Mouse (Mus musculus): ENCODE data around the gene Mms19.

Gene Mms19

DNA sequence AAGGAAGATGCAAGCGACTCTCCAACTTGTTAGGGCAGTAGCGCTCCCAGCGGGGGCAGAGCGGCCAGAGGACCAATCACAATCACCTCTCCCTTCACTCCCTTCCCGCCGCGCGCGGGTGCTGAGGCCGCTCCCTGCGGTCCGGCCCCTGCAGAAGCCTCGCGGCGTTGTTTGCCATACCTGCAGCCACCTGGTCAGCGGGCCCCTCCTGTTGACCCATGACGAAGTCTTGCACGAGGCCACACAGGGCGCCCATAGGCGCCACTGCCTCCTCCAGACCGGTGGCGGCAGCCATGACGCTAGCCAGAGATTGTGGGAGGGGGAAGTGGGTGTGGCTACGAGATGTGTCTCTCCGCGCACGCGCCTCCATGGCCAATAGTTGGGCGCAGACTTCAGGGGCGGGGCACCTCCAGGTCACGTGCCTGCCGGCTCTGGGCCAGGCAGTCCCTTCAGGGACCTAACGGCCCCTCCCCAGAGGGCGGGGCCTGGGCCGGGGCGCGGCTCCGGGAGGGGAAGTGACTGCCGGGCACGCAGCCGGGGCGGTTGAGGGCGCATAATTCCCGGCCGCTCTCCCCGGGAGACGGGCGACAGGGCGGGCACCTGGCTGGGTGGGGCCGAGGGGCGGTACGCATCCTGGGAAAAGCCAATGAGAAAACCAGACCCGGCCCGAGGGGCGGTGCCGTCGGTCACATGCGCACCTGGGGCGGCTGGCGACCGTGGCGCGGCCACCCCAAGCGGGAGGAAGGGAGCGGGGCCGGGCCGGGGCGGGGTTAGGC, at the start of gene Mms19:
Mms19 (minus strand) TSS at position 339 of the 776 bp plus-strand sequence.
- peak; percentile 99 for DNase-seq

DNA sequence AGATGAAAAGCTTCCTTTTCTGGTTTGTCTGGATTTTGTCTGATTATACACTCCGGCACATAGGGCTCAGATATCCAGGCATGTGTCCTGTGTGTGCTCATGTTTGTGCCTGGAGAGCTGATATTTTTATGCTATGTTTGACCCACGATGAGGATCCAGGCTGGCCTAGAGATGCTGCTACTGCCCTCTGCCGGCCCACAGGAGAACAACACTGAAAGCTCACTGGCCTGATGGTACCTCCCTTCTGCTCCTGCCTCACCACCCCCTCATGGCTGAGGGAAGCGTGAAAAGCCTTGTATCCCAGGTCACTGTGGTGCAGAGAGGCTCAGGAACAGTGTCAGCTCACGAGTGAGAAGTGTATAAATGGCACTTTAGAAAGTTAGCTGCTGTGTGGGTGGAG, 45.2 kb upstream of the Mms19 start:
- peak; percentile 93 for DNase-seq

DNA sequence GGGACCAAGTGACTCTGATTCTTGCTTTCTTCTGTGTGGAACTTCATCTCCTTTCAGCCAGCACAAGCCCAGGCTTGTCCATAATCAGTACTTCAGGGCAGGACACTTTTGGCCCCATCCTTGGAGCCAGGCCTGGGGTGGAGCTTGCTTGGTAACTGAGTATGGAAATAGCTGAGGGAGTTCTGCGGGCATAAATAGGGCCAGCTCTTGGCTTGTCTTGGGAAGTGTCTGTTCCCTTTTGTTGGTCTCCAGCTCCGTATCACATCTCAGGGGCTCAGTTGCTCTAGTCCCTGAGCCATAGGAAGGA, 41.5 kb upstream of the Mms19 start:
- no peak for DNase-seq

DNA sequence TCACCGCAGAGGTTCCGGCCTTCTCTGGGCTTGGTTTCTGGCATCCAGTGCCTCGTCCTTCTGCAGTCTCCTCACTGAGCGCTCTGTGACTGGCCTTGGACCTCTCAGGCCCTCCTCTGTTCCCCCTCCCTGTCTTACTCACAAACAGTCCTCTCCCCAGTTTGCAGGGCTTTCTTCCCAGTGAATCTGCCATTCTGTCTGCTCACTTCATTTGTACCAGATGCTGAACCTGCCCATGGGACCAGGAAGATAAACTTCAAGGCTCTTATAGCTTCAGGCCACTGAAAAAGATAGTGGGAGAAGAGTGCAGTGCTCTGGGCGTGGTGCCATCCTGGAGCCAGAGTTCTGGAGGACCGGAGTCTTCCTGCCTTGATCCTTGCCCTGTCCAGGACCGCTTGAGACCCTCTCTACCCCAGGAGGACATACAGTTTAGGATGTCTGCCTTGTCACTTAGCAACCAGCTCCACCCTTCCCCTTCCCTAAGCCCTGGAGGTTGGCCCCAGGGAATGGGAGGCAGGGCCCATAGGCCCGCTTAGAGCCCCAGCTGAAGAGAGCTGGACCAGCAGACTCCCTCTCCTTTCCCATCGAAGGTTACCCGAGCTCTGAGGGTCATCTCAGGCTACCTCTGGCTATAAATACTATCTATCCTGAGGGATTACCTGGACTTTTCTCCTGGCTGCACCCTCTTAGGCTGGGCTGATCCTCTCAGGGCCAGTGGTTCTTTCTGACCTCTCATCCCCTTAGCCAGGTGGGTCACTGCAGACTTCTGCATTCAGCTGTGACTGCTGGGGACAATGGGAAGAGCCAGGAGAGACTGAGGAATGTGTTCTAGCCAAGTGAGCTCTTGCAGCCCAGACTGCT, 41.0 kb upstream of the Mms19 start:
- no peak for DNase-seq

DNA sequence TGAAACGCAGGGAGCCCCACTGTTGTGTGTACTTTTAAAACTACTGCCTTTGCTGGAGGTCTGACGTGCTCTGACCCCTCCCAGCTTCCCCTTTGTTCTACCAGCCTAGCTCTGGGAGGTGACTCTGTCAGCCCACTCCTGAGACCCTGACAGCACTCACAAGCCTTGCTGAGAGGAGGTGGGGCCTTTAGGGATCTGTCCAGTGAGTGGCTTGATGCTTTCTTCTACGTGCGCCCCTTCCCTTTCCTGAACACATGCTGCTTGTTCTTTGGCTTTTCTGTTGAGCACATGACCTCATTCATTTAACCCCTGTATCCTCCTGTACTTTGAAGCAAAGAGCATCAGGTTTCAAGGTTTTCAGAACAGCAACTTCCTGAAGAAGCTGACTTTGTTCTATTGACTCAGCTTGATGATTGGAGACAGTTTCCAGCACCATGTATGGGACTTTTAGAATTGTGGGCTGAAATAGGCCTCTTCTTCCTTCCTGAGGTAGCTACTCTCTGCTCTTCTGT, 38.1 kb upstream of the Mms19 start:
- no peak for DNase-seq

DNA sequence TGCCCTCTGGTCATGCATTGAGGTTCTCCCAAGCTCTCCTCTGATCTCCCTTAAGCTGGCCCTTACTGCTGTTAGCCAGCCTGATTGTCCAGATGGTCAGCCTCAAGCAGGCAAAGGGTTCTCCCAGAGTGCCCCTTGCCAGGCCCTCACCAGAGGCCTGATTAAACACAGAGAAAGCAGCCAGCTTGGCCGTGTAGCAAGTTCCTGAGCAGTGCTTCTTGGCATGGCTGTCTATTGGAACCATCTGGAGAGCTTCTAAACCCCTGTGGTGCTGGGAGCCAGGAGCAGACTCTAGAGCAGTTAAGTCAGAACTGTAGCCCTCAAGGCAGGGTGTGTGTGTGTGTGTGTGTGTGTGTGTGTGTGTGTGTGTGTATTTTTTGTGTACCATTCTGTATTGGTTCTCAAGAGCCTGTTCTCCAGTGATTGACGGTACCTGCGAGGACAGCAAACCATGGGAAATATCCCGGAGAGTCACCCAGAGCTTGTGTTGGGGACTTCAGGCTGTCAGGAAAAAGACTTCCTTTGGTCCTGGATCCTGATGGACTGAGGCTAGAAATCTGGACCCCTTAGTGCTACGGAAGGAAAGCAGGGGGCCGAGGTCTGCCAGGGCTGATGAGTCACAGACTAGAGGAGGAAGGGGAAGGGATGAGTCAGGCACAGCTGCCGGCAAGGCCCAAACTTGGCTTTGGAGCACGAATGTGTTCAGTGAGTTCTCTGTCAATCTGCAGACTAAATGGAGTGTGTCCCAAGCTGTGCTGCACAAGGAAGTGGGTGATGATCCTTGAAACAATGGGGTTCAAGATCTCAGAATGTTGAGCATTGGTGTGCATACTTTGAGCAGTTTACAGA, 36.7 kb upstream of the Mms19 start:
- DNase-seq = peak; percentile 98

DNA sequence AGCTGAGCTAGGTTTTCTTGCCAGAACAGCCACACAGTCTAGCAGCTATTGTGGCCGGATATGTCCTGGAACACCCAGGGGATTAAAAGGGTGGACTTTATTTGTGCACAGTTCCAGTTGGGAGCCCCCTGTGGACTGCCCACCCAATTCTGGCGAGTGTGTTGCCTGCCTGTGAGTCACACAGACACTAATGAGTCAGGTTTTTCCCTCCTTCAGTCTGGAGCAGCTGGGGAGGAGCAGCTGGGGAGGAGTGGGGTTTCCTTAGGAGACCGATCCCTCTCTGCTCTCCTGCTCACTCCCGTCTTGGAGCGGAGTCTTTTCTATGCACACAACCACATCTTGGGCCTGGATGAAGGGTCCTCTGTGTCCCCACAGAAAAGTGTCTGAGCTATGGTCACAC, 35.9 kb upstream of the Mms19 start:
- DNase-seq = no peak

DNA sequence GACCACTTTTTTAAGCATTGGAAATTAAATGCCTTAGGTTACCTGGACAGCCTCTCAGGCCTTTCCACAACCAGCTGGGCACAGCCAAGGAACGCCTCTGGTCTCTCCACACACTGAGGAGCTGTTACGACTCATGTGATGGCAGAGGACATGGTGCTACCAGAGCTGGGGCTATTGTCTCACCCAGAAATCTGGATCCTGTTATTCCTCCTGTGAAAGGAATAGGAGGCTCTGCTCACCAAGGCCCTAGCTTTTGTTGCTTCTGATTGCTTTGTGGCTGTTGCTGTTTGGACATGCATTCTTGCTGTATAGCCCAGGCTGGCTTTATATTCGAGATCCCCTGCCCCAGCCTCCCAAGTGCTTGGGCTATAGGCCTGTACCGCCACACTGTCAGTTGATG, 35.3 kb upstream of the Mms19 start:
- DNase-seq = no peak

DNA sequence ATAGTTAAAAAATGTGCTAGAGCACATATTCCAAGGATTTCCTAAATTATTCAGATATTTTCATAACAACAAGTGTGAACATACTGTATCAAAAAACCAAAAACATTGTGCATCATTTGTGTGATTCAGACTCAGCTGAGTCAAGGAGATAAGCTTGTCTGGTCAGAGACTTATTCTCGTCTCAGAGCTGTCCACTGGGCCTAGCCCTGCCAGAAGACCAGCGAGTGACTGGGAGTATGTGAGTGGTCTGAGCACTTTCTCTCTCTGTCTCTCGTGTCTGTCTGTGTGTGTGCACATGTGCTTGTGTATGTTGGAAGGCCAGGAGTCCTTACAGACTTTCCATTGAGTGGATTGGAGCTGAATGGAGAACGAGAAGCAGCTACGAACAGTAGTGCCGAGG, 34.0 kb upstream of the Mms19 start:
- DNase-seq = no peak

DNA sequence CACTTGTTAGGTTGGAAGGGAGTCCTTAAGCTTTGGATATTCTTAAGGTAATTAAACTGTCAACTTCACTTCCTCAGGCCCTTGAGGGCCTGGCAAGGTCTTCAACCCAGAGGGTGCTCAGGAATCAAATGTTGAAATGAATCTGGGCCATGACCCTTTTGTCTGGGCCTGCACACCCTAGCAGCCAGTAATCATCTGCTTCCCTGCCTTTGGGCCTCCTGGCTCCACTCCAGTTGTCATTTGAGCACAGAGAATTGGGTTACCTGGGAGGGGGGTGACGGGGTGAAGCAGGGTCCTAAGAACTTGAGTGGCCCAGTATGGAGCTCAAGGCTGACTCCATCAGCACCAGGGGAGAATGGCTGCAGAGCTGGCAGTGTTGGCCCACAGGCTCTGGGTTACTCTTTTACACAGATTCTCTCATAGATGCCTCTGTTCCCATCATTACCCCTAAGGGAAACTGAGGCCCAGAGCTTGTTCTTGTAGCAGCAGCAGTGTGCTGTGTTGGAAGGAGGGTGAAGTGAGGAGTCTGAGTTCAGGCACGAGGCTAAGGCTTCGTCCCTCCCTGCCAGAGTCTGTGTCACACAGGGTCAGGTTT, 33.4 kb upstream of the Mms19 start:
- DNase-seq = no peak

DNA sequence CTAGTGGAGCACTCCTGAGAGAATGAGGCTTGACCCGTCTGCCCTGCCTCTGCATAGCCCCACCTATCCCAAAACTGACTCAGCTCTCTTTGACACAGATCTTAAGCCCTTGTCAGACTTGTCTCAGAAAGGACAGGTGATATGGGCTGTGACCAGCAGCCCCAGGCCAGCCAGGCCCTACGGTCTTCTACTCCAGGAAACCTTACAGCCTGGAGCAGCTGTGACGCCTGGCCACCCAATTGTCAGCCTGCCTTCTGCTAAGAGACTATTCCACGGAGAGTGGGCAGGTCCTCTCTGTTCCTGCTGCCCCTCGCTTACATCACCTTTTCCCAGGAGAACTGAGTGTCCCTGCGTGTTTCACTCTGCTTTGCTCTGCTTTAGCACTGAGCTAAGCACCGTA, 30.2 kb upstream of the Mms19 start:
- no peak for DNase-seq

DNA sequence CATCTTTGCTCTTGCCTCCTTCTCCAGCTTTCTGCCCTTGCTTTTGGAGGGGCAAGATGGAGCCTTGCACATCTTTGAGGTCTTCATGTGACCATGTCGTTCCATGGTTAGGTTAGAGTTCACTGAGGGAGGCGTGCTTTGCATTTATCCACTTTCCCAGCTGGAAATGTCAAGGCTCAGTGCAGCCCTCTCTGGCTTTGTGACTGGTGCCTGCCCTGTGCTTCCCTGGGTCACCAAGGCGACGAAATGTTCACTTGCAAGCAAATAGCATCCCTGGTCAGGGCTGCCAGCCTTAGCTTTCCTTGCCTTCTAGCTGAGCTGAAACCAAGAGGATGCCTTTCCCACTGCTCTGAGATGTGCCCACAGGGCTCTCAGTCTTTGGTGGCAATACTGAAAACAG, 29.5 kb upstream of the Mms19 start:
- no peak for DNase-seq

DNA sequence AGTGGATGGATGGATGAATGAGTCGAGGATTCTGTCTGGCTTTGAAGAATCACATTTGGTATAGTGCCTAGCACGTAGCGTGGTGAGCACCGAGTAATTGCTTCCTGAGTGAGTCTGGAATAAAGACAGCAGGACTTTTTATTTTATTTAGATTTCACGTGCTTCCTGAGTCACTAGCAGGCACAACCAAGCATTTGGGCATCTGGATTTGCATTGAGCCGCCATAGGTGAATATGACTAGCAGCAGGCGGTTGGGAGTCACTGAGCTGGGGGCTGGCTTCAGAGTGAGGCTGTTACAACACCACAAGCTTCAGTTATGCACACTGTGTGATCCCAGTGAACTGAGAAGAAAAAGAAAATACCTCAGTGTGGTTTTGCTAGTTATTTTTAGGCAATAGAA, 28.1 kb upstream of the Mms19 start:
- no peak for DNase-seq

DNA sequence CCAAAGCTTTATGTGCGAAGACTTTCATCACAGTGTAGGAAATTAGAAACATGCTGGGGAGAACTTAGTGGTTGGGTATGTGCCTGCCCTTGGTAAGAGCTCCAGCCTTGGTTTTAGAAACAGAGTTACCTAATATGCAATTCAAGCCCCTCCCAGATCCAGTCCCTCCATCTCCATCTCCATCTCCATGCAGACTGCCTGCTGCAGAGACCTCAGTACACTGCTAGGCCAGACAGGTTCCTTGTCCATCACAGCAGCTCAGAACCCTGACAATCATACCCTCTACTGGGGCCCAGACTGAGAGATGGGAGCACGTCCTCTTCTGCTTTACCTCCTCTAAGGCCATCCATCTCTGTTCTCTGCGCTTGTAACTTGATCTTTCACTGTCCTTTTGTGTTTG, 27.6 kb upstream of the Mms19 start:
- no peak for DNase-seq

DNA sequence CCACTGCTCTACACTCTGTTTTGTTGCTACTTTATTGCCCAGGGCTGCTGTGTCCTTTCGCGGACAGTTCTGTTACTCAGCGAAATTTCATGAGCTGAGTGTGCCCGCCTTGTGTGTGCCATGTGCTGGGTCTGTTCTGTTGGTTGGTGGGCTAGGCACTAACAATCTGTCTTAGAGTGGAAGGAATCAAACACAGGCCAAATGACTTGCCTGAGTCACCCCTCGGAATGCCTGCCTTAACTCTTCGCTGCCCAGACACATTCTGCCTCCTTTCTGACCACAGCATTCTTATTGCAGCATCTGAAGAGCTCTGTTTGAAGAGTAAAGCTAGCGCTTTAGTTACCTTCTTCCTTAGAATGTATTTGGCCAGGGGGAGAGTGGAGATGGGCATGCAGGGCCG, 25.6 kb upstream of the Mms19 start:
- no peak for DNase-seq

DNA sequence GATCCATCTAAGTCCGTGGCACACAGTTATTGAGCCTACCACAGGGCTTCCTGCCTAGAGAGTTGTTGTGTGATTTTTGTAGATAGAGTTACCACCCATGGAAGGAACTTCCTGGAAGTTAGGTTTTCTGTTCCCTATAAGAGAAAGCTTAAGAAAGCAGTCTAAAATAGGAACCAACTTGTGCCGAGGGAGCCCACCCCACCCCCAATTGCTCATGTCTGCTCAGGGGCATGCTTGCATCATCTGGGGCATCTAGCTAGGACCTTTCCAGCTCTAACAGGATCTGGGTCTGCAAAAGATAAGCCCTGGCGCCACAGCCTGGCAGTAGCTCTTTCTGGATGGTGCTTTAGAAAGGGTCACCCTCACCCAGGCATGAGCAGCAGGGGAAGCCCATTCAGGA, 24.7 kb upstream of the Mms19 start:
- no peak for DNase-seq

DNA sequence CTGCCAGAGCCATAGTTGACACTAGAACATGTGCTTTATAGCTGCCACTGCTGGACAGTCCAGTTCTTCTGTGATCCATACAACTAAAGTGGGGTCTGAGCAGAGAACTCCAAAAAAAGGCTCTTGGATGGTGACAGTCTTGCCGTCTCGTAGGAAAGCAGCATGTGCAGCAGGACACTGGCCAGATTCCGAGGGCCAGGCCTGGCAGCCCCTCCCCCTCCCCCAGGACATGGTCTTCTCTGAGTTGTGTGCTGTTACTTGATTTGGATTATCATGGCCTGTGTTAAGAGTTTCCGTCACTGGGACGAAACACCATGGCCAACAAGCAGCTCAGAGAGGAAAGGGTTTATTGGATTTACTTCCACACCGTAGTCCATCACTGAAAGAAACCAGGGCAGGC, 23.3 kb upstream of the Mms19 start:
- no peak for DNase-seq

DNA sequence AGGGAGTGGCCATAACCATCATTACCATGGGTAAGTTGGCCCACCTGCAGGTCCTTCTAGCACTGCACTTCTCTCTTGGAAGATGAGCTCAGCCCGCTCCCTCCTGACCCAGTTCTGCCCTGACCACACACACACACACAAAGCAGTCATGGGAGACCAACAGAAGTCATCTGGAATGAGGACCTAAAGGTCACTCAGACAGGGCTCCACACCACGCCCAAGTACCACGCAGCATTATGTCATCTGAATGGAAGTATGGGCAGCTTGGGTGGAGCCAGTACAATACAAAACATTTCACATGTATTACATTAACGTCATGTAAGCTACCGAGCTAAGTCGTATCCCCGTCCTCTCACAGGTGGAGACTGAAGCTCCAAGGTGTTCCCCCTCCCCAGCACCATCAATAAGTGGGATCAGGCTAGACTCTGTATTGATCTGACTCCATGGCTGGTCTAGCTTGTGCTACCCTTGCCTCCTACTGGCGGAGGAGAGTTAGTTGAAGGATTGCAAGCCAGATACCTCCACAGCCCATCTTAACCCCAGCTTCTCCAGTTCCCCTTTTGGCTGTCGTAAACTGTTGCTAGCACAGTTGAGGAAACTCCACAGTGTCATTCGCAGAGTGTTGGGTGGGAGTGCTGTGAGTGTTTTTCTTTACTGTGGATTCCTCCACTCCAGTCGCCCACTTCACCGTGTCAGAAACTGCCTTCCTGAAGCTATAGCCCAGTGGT, 20.5 kb upstream of the Mms19 start:
- no peak for DNase-seq

DNA sequence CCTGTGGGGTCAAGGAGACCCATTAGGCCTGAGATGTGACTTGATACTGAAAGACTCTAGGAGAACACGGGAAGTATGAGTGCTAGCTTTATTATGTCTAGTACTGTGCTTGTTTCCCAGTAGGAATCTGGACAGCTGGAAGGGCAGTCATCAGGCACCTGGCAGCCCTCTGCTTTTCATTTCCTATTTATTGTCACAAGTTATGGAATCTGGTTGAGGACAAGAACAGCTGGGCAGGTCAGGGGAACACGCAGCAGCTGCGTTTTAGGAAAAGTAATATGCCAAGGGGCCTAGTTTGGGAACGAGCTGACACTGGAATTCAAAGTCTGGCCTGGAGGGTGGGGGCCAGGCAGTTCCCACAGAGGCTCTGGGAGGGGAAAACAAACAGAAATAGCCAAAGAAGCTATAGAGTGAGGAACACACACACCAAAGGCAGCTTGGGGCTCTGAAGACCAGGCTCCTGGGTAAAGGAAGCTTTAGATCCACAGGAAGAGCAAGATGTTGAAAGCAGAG, 19.5 kb upstream of the Mms19 start:
- no peak for DNase-seq

DNA sequence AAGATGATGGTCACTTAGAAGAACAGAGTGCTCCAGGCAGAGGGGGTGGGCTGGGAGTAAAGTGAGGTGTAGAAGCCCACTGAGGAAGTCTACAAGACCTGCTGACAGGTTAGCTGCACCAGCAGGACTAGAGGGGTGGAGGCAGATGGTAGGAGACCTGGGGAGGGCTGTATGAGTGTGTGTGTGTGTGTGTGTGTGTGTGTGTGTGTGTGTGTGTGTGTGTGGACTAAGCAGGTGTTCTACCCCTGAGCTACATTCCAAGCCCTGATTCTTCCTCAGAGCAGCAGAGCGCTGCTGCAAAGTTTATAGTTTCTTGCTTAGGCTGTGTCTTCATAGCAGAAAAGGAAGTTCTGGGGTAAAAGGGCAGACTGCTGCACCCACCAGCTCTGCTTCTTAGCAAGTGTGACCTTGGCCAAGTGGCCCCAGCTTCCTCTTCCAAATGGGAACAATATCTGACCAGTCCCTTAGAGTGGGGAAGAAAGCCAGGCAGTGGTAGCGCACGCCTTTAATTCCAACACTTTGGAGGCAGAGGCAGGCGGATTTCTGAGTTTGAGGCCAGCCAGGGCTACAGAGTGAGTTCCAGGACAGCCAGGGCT, 18.8 kb upstream of the Mms19 start:
- DNase-seq = no peak

DNA sequence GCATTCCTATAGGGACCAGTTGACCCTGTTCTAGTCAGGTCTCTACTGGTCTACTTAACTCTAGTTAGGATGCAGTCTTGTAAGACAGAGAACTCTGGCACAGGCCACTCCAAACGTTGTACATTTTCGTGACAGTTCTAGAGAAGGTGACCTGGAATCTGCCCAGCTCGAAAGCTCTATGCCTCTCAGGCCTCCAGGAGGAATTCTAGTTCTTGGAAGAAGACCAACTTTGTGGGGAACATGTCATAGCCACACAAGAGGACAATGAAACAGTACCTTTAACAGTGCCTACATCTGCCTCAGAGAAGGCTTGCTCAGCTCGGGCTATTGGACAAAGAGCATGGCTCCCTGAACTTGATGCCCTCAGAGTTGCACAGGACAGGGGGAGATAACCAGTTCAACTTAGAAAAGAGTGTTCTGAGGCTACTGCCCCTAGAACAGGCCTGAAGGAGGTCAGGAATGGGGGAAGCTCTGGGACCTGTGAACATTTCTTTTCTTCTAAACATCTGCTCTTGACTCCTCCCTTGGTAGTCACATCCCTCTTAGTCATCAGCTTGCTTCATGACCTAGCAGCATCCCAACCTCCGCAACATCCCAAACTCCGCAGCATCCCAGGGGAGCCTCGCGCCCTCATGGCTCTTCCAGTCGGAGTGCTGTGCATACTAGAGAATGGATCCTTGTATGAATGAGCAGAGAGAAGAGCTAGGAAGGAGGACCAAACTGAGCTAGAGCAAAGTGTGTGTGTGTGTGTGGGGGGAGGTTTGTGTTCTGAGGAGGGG, 18.0 kb upstream of the Mms19 start:
- DNase-seq = no peak
